Mouse (Mus musculus) ES-E14 (cell line): Measurements from ENCODE around the gene Pcp4.

Experiments used
- ZC3H11A ChIP-seq: IDR thresholded peaks from 2 replicates; pipeline ENCODE4 v1.6.1; 2012; ENCODE audit warnings: low read depth, mild to moderate bottlenecking, inconsistent platforms, low read length, borderline replicate concordance
- ZNF384 ChIP-seq: IDR thresholded peaks from 2 replicates; pipeline ENCODE4 v1.6.1; 2012; ENCODE audit warnings: low read depth, low read length, inconsistent platforms

DNA sequence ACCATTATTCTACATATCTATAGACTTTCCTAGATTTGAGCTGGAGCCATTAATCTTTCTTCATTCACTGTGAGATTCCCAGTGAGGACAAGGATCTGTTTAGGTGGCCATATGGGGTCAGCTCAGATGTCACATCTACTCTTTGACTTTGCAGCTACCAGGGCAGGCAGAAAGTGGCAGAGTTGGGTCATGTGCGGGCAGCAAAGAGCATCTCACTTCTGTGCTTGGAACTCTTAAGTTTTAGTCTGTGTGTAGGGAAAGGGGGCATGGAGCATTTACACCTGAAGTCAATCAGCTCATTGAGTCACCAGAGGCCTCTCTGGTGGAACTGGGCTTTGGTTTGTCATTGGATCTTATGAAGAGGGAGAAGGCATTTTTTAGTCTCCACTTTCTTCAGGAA, 90.9 kb downstream of the Pcp4 start:
- TF ChIP-seq ZC3H11A (no peak), ZNF384 (no peak)
